Mouse (Mus musculus): ENCODE measurements at regions not wholly inside any gene's neighbourhood (a gene's known extent, or its start where the extent isn't known, plus 50 kb on each side); places are given as distances from the start of the nearest gene placed in this dataset.

DNA sequence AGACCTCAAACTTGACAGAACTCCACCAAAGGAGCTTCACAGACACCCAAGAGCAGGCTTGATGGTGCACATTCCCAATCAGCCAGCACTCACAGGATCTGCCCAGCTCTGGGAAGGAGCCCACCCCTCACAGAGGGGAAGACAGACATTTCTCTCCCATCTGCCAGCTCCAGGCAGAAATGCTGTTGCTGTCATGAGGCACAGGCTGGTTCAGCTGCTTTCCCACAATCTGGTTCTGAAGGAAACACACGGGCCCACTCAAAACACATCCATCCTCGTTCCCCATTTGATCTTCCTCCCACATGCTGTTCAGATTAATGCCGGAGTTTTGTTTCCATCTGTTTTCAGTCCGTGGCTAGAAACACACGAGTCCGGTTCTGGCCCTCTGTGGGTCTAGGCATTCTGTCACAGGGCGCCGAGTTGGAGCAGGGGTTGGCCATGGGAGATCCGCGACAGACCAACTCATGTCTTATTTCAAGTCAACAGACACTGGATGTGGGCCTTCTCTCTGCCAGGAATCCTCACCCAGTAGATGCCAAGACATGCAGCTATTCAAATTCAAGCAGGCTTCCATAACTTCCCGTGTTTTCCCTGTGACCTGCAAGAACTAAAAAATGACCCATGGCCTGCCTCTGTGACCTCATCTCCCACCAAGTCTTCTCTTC, 89.9 kb upstream of the Tspan2 start:
- DNase-seq (peak; percentile 84), ATAC-seq (peak; percentile 97)
- Histone ChIP-seq H3K27ac (ENCODE audit: low read depth, low read length) (no peak overlapping the region), H3K4me1 (ENCODE audit: insufficient read depth) (no peaks in the 10 kb centered on the region), H3K27me3 (ENCODE audit: insufficient read depth, low read length) (no peaks in the 10 kb centered on the region), H3K36me3 (ENCODE audit: insufficient read depth) (no peaks in the 10 kb centered on the region), H3K9me3 (ENCODE audit: low read length) (no peaks in the 10 kb centered on the region), H3K9ac (no peak overlapping the region), H3K4me3 (ENCODE audit: low read depth, low read length) (no peak overlapping the region), H3K4me2 (ENCODE audit: low read depth) (no peak overlapping the region)
- 64% methylated on average over 11 of the region's 11 CpGs for WGBS
- TF ChIP-seq CTCF (IDR thresholded peaks at IDR 0.05; ENCODE audit: low read depth): no peak

DNA sequence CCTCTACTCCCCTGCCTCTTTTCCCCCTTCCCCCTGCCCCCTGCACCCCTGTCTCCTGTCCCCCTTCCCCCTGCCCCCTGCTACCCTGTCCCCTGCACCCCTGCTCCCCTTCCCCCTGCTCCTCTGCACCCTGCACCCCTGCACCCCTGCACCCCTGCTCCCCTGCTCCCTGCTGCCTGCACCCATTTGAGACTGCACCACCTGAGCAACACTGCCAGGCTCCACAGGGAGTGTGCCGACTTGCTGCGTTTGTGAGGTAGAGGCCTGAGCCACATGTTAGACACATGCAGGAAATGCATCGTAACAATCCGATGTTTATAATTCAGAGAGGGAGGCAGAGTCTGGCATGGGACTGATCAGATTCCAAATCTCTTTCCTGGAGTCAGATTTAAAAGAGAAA, 85.9 kb upstream of the Tspan2 start:
- H3K9me3 ChIP-seq (ENCODE audit: low read length): no peaks in the 10 kb centered on the region
- H3K9ac ChIP-seq: no peak overlapping the region
- no peak for DNase-seq
- H3K4me1 ChIP-seq (ENCODE audit: insufficient read depth): no peaks in the 10 kb centered on the region
- no peaks in the 10 kb centered on the region for H3K36me3 ChIP-seq (ENCODE audit: insufficient read depth)
- no peak for ATAC-seq
- no peaks in the 10 kb centered on the region for H3K27me3 ChIP-seq (ENCODE audit: insufficient read depth, low read length)
- no peak overlapping the region for H3K4me2 ChIP-seq (ENCODE audit: low read depth)
- H3K4me3 ChIP-seq (ENCODE audit: low read depth, low read length): no peak overlapping the region
- no peak overlapping the region for H3K27ac ChIP-seq (ENCODE audit: low read depth, low read length)
- no peak for TF ChIP-seq CTCF (IDR thresholded peaks at IDR 0.05; ENCODE audit: low read depth)
- WGBS: 72% methylated on average over 4 of the region's 4 CpGs

DNA sequence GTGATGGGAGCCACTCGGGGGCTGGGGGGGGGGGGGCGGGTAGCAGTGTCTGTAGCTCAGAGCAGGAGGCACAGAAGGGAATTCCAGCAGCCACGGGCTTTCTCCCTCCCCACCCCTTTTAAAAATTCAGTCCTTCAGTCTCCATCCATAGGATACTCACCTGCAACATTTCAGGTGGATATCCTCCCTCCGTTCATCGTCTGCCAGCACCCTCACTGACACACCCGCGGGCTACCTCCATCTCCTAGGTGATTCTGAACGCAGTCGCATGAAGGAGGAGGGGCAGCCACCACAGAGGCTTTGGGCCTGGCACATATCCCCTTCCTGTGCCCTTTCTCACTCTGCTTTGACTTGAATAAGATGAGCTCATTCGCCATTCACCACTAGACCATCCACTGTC, 79.4 kb upstream of the Tspan2 start:
- no peak overlapping the region for H3K4me2 ChIP-seq (ENCODE audit: low read depth)
- no peaks in the 10 kb centered on the region for H3K27me3 ChIP-seq (ENCODE audit: insufficient read depth, low read length)
- no peaks in the 10 kb centered on the region for H3K4me1 ChIP-seq (ENCODE audit: insufficient read depth)
- 80% methylated on average over 10 of the region's 10 CpGs for WGBS
- no peaks in the 10 kb centered on the region for H3K36me3 ChIP-seq (ENCODE audit: insufficient read depth)
- ATAC-seq: no peak
- H3K9me3 ChIP-seq (ENCODE audit: low read length): no peaks in the 10 kb centered on the region
- no peak overlapping the region for H3K9ac ChIP-seq
- no peak overlapping the region for H3K27ac ChIP-seq (ENCODE audit: low read depth, low read length)
- TF ChIP-seq CTCF (IDR thresholded peaks at IDR 0.05; ENCODE audit: low read depth): no peak
- no peak for DNase-seq
- no peak overlapping the region for H3K4me3 ChIP-seq (ENCODE audit: low read depth, low read length)

DNA sequence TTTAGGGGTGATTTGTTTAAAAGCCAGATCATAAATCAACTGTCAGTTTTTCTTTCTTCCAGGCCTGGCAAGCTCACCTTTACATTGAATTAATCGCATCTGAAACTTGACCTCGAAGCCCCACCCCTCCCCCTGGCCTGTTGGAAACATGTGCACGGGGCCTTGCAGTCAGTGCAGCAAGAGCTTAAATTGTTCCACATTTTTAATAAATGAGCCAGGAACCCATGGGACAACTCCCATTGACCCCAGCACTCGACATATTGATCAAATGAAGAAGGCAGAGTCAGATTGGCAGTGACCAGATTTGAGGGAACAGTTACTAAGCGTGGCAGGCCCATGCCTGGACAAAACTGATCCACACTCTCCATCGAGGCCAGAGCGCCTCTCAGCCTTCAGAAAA, 77.2 kb upstream of the Tspan2 start:
- no peak for TF ChIP-seq CTCF (IDR thresholded peaks at IDR 0.05; ENCODE audit: low read depth)
- no peak for ATAC-seq
- WGBS: 83% methylated on average over 7 of the region's 7 CpGs

DNA sequence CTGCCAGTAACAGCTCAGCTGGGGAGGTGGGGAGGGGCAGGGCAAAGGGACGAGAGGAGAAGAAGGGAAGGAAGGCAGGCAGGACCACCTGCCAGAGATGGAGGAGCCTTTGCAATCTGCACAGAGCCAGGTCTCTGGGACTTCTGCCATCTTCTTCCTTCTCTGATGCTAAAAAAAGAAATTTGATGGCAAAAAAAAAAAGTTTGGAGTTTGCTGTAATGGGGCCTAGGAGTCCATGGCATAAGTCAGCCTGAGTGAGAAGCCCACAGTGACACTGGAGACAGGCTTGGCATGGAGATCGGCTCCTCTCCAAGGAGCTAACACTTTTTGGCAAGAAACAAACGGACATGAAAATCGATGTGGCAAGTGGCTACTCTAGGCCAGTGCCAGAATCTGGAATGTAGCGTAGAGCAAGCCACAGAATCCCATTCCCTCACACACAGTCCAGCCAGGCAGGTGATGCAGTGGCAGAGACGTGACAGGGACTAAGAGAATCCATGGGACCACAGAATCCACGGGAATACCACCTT, 76.7 kb upstream of the Tspan2 start:
- no peak for DNase-seq
- Histone ChIP-seq H3K4me1 (ENCODE audit: insufficient read depth) (no peaks in the 10 kb centered on the region), H3K27ac (ENCODE audit: low read depth, low read length) (no peak overlapping the region), H3K4me3 (ENCODE audit: low read depth, low read length) (no peak overlapping the region), H3K9me3 (ENCODE audit: low read length) (no peaks in the 10 kb centered on the region), H3K4me2 (ENCODE audit: low read depth) (no peak overlapping the region), H3K36me3 (ENCODE audit: insufficient read depth) (no peaks in the 10 kb centered on the region), H3K9ac (no peak overlapping the region), H3K27me3 (ENCODE audit: insufficient read depth, low read length) (no peaks in the 10 kb centered on the region)
- no peak for ATAC-seq
- TF ChIP-seq CTCF (IDR thresholded peaks at IDR 0.05; ENCODE audit: low read depth): no peak
- WGBS: 69% methylated on average over 7 of the region's 7 CpGs

More for the DNA sequence above, 77.2 kb upstream of the Tspan2 start:
- Histone ChIP-seq H3K4me1 (ENCODE audit: insufficient read depth) (no peaks in the 10 kb centered on the region), H3K9ac (no peak overlapping the region), H3K4me3 (ENCODE audit: low read depth, low read length) (no peak overlapping the region), H3K36me3 (ENCODE audit: insufficient read depth) (no peaks in the 10 kb centered on the region), H3K4me2 (ENCODE audit: low read depth) (no peak overlapping the region), H3K9me3 (ENCODE audit: low read length) (no peaks in the 10 kb centered on the region), H3K27me3 (ENCODE audit: insufficient read depth, low read length) (no peaks in the 10 kb centered on the region), H3K27ac (ENCODE audit: low read depth, low read length) (no peak overlapping the region)
- no peak for DNase-seq

DNA sequence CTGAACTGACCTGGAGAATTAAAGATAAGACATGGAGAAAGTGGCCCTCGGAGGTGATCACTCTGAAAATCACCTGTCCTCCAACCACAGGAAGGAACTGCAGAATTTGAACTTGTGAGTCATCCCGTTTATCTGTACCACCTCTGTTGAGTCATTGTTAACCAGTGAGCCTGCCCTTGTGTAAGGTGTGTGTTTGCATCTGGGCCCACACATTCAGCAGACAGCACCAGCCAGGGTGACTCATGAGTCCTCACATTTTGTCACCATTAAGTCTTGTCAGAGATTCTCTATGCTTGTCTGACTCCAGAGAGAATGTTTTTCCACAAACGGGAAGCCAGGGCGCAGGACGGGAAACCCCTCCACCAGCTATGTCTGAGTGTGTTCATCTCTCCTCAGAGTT, 75.0 kb upstream of the Tspan2 start:
- Histone ChIP-seq H3K9me3 (ENCODE audit: low read length) (no peaks in the 10 kb centered on the region), H3K4me2 (ENCODE audit: low read depth) (no peak overlapping the region)
- WGBS: 89% methylated on average over 5 of the region's 5 CpGs

DNA sequence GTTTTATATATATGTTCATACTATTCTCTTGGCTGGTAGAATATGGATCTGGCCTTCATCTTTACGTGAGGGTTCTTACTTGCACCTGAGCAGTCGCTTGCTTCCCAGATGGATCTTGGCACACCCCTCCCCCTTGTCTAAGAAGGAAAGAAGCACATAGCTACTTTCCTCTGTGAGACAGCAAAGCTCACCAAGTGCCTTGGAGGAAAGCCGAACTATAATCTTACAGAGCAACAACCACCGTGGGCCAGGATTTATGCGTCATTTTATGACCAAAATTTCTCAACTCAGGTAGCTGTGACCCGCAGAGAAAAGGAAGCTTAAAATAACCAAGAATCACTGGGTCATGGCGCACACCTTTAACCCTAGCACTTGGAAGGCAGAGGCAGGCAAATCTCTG, 73.0 kb upstream of the Tspan2 start:
- H3K4me2 ChIP-seq (ENCODE audit: low read depth): no peak overlapping the region
- 96% methylated on average over 7 of the region's 7 CpGs for WGBS

More for the DNA sequence above, 75.0 kb upstream of the Tspan2 start:
- no peak overlapping the region for H3K4me3 ChIP-seq (ENCODE audit: low read depth, low read length)
- no peak for TF ChIP-seq CTCF (IDR thresholded peaks at IDR 0.05; ENCODE audit: low read depth)
- no peaks in the 10 kb centered on the region for H3K27me3 ChIP-seq (ENCODE audit: insufficient read depth, low read length)
- H3K4me1 ChIP-seq (ENCODE audit: insufficient read depth): no peaks in the 10 kb centered on the region
- H3K9ac ChIP-seq: no peak overlapping the region
- no peak overlapping the region for H3K27ac ChIP-seq (ENCODE audit: low read depth, low read length)
- no peaks in the 10 kb centered on the region for H3K36me3 ChIP-seq (ENCODE audit: insufficient read depth)
- DNase-seq: no peak
- ATAC-seq: no peak

More for the DNA sequence above, 73.0 kb upstream of the Tspan2 start:
- TF ChIP-seq CTCF (IDR thresholded peaks at IDR 0.05; ENCODE audit: low read depth): no peak
- DNase-seq (no peak), ATAC-seq (no peak)
- no peaks in the 10 kb centered on the region for H3K4me1 ChIP-seq (ENCODE audit: insufficient read depth)
- no peak overlapping the region for H3K27ac ChIP-seq (ENCODE audit: low read depth, low read length)
- H3K9ac ChIP-seq: no peak overlapping the region
- H3K4me3 ChIP-seq (ENCODE audit: low read depth, low read length): no peak overlapping the region
- no peaks in the 10 kb centered on the region for H3K27me3 ChIP-seq (ENCODE audit: insufficient read depth, low read length)
- no peaks in the 10 kb centered on the region for H3K36me3 ChIP-seq (ENCODE audit: insufficient read depth)
- no peaks in the 10 kb centered on the region for H3K9me3 ChIP-seq (ENCODE audit: low read length)

Data from forebrain, postnatal 0 days (tissue).